Mouse (Mus musculus) spleen, adult 2 months (tissue): ENCODE measurements around the gene Slc10a1. TPM values are rescaled to one million over a fixed set of nuclear protein-coding genes. Genes with fewer than 3 reads are reported as not detected.

Source experiments
- DNase-seq, 2 experiments: peaks; one replicate each; pipeline versions ENCODE4 v3.0.0 to v3.0.0-alpha.2; 2012 to 2021; ENCODE audit warnings: low spot score in 2 of 2, low read depth in 1 of 2
- H3K27ac ChIP-seq: fragments of 200-500 bp; 2 replicates; pipeline ENCODE4 v1.5.1; 2012; ENCODE audit warnings: low read length, inconsistent platforms; ENCODE audit not compliant: insufficient read depth
- H3K27me3 ChIP-seq: fragments of 200-500 bp; 2 replicates; pipeline ENCODE4 v1.6.1; 2012; ENCODE audit warnings: mild to moderate bottlenecking, moderate library complexity, low read length, inconsistent platforms; ENCODE audit not compliant: control insufficient read depth, insufficient read depth
- H3K36me3 ChIP-seq: fragments of 200-500 bp; 2 replicates; pipeline ENCODE4 v1.6.1; 2012; ENCODE audit warnings: mild to moderate bottlenecking, low read length, inconsistent platforms; ENCODE audit not compliant: control insufficient read depth, insufficient read depth
- H3K4me1 ChIP-seq: fragments of 200-500 bp; 2 replicates; pipeline ENCODE4 v1.6.1; 2011; ENCODE audit warnings: inconsistent platforms; ENCODE audit not compliant: control insufficient read depth, insufficient read depth, insufficient read length
- H3K4me3 ChIP-seq: fragments of 200-500 bp; 2 replicates; pipeline ENCODE4 v1.5.1; 2011; ENCODE audit warnings: mild to moderate bottlenecking, inconsistent platforms; ENCODE audit not compliant: insufficient read depth, insufficient read length; ENCODE audit errors: extremely low read depth
- CTCF ChIP-seq: fragments of 200-500 bp; IDR thresholded peaks from 2 replicates; pipeline ENCODE4 v1.5.1; 2011; ENCODE audit warnings: mild to moderate bottlenecking, inconsistent platforms; ENCODE audit not compliant: insufficient read depth, insufficient read length, insufficient replicate concordance; ENCODE audit errors: extremely low read depth
- POLR2A ChIP-seq: fragments of 200-500 bp; IDR thresholded peaks from 2 replicates; pipeline ENCODE4 v1.6.1; 2011; ENCODE audit warnings: low read depth, low read length, inconsistent platforms
- WGBS: fragments of 180-500 bp; shearing (Covaris S2); methylation state at CpG from one replicate; pipeline ENCODE4 v1.1.7; 2018; 5-methylcytosine and 5-hydroxymethylcytosine counted together
- polyA plus RNA-seq: library from polyadenylated mRNA; depleted of rRNA; stranded (reverse); fragments of >200 nt; gene quantifications from 2 replicates; pipeline ENCODE4 v1.2.3, GENCODE M21; 2012

Gene Slc10a1
- polyA plus RNA-seq, 1 experiment = not detected

DNA sequence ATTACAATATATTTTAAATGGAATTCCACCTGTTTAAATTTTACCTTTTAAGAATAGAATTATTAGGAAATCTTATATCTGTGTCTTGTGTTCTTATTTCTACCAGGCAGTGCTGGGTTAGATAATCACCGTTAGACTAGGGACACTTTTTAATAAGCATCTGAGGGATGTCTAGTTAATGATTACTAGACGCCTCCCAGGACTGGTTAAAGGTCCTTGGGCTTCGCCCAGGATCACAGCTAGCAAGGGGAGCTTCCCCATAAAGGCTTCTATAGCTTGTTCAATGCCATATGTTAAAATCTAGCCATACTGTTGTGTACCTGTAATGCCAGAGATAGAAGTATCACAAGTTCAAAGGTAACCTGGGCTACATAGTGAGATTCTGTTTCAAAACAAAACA, 39.6 kb downstream of the Slc10a1 start:
- TF ChIP-seq POLR2A (no peak), CTCF (no peak)
- no peaks in the 10 kb centered on the region for H3K4me1 ChIP-seq
- 85% methylated on average over 3 of the region's 3 CpGs for WGBS
- DNase-seq = no peak
- no peaks in the 10 kb centered on the region for H3K36me3 ChIP-seq
- no peak overlapping the region for H3K4me3 ChIP-seq
- no peaks in the 10 kb centered on the region for H3K27me3 ChIP-seq
- no peak overlapping the region for H3K27ac ChIP-seq

GRCm38 (mm10) chr12:80927518-80927917, 41.0 kb downstream of the Slc10a1 start:
- Histone ChIP-seq H3K4me1 (no peaks in the 10 kb centered on the region), H3K27me3 (peaks cover 2% of the 10 kb centered on the region; the same call in 1 of the 2 replicates), H3K4me3 (no peak overlapping the region), H3K27ac (no peak overlapping the region), H3K36me3 (no peaks in the 10 kb centered on the region)
- TF ChIP-seq POLR2A = no peak
- no peak for TF ChIP-seq CTCF
- no peak for DNase-seq
- WGBS = 90% methylated on average over 1 of the region's 1 CpGs

DNA sequence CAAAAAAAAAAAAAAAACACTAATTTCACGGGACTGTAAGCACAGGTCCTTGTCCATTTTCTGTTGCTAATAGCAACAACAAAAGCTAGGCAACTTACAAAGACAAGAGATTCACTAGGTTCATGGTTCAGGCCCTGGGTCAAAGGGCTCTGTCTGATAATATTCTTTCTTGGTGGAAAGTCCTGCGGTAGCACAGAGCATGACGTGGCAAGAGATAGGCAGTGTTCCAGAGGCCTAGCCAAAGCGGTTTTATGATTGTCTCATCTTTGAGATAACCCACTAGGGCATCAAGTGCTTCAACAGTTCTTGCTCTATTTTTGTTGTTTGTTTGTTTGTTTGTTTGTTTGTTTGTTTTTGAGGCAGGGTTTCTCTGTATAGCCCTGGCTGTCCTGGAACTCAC, 42.0 kb downstream of the Slc10a1 start:
- WGBS = 87% methylated on average over 4 of the region's 4 CpGs
- Histone ChIP-seq H3K27me3 (peaks cover 2% of the 10 kb centered on the region; the same call in 1 of the 2 replicates), H3K4me1 (no peaks in the 10 kb centered on the region), H3K36me3 (no peaks in the 10 kb centered on the region), H3K27ac (no peak overlapping the region), H3K4me3 (no peak overlapping the region)
- no peak for TF ChIP-seq CTCF
- TF ChIP-seq POLR2A = no peak
- no peak for DNase-seq

DNA sequence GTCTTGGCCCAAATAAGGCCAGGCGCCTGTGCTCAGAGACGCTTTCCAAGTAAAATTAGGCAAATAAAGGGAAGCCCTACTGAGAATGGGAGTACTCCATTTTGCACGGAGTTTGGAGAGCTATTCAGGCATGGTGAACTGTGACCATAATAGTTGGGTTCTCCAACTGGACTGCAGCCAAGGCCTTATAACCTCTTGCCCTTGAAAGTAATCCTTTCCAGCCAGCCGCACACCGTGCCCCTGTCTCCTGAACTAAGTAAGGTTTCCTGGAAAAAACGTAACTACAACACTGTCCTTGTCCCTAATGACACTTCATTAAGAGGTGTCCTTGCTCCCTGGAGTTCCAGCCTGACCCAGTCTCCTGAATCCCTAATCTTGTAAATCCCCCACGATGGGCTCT, 42.6 kb downstream of the Slc10a1 start:
- TF ChIP-seq CTCF (no peak), POLR2A (no peak)
- Histone ChIP-seq H3K27me3 (peaks cover 2% of the 10 kb centered on the region; the same call in 1 of the 2 replicates), H3K4me1 (no peaks in the 10 kb centered on the region), H3K36me3 (no peaks in the 10 kb centered on the region), H3K27ac (no peak overlapping the region), H3K4me3 (no peak overlapping the region)
- DNase-seq = no peak
- WGBS = 88% methylated on average over 7 of the region's 7 CpGs

DNA sequence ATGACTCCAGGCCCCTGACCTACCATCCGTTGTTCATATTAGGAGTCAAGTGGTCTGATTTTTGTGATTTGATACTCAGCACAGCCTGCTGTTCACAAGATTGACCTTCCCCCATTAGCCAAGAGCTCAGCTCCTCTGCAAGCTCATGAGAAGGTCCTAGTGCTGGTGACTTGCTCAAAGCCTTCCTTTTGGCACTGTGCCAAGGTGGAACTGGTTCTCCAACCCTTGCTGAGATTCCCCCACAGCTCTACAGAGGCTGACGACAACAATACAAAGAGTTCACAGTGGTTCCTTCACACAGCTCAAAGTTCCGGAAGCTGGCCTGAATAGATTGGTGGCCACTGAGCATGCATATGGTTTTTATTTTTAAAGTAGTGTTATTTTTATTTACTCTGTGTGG, 44.3 kb downstream of the Slc10a1 start:
- Histone ChIP-seq H3K4me3 (no peak overlapping the region), H3K4me1 (no peaks in the 10 kb centered on the region), H3K27me3 (peaks cover 2% of the 10 kb centered on the region; the same call in 1 of the 2 replicates), H3K27ac (no peak overlapping the region), H3K36me3 (no peaks in the 10 kb centered on the region)
- DNase-seq = no peak
- no peak for TF ChIP-seq POLR2A
- TF ChIP-seq CTCF = no peak
- 69% methylated on average over 3 of the region's 3 CpGs for WGBS

DNA sequence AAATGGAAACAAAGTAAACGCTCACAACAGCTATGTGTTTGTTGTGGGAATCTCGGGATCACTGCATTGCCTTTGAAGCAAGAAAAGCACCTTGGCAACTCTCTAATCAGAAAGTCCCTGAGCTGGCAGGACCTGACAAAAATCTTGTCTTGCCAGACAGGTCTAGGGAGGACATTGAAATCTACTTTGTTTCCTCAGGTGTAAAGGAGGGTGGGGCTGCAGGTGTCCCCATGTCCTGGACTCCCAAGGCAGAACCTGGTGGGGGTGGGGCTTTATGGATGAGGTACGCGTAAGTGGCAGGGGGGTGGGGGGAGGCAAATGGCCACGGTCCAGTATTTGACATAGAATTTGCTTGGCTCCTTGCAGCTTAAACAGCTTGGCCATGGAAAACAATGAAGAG, 44.9 kb downstream of the Slc10a1 start:
- no peak for TF ChIP-seq CTCF
- no peak for TF ChIP-seq POLR2A
- Histone ChIP-seq H3K27ac (no peak overlapping the region), H3K4me1 (no peaks in the 10 kb centered on the region), H3K4me3 (no peak overlapping the region), H3K27me3 (peaks cover 2% of the 10 kb centered on the region; the same call in 1 of the 2 replicates), H3K36me3 (no peaks in the 10 kb centered on the region)
- no peak for DNase-seq
- 83% methylated on average over 5 of the region's 5 CpGs for WGBS

- Histone ChIP-seq H3K4me3 (no peak overlapping the region), H3K27ac (no peak overlapping the region), H3K36me3 (no peaks in the 10 kb centered on the region), H3K4me1 (no peaks in the 10 kb centered on the region), H3K27me3 (peaks cover 2% of the 10 kb centered on the region; the same call in 1 of the 2 replicates)
- TF ChIP-seq POLR2A (no peak), CTCF (no peak)
- WGBS = 55% methylated on average over 7 of the region's 7 CpGs
- no peak for DNase-seq
Measured at GRCm38 (mm10) chr12:80922869-80923268, 45.6 kb downstream of the Slc10a1 start.

- no peak overlapping the region for H3K4me3 ChIP-seq
- WGBS = 97% methylated on average over 5 of the region's 5 CpGs
- TF ChIP-seq CTCF = no peak
- TF ChIP-seq POLR2A = no peak
- no peak overlapping the region for H3K27ac ChIP-seq
- no peaks in the 10 kb centered on the region for H3K36me3 ChIP-seq
- H3K4me1 ChIP-seq = no peaks in the 10 kb centered on the region
- DNase-seq = no peak
- peaks cover 2% of the 10 kb centered on the region; the same call in 1 of the 2 replicates for H3K27me3 ChIP-seq
Measured at GRCm38 (mm10) chr12:80921301-80921700, 47.2 kb downstream of the Slc10a1 start.
